Mouse (Mus musculus) CH12.LX (cell line): ENCODE measurements around the gene Srebf2. TPM values are rescaled to one million over a fixed set of nuclear protein-coding genes. Genes with fewer than 3 reads are reported as not detected.

Experiments
- DNase-seq: peaks from one replicate; pipeline ENCODE4 v3.0.0-alpha.2; 2013; ENCODE audit errors: extremely low read depth
- H3K27ac ChIP-seq: 2 replicates; pipeline ENCODE4 v1.5.1; 2012; ENCODE audit warnings: low read depth, mild to moderate bottlenecking, control low read depth, moderate library complexity; ENCODE audit not compliant: insufficient read depth
- H3K27me3 ChIP-seq: replicated peaks from 2 replicates; pipeline ENCODE3; 2012; ENCODE audit warnings: inconsistent platforms
- H3K36me3 ChIP-seq, 2 experiments: replicated peaks in 1 of 2; 2 replicates each; pipeline versions ENCODE3 to v1.6.1; 2012; ENCODE audit warnings: inconsistent platforms in 1 of 2, low read length in 1 of 2, mild to moderate bottlenecking in 1 of 2, mixed read lengths in 1 of 2, moderate library complexity in 1 of 2; ENCODE audit not compliant: control insufficient read depth in 1 of 2, insufficient read depth in 1 of 2
- H3K4me1 ChIP-seq, 2 experiments: 2 replicates each; pipeline ENCODE4 v1.6.1; 2012; ENCODE audit warnings: inconsistent platforms in 1 of 2, moderate library complexity in 1 of 2; ENCODE audit not compliant: insufficient read depth in 2 of 2, control insufficient read depth in 1 of 2
- H3K4me2 ChIP-seq: 2 replicates; pipeline ENCODE4 v1.6.1; 2012; ENCODE audit warnings: low read depth, mild to moderate bottlenecking, control low read depth; ENCODE audit not compliant: poor library complexity, insufficient read depth, severe bottlenecking
- H3K4me3 ChIP-seq, 3 experiments: fragments of 150-350 bp in 1 of 3; sonication (generic) in 1 of 3; replicated peaks in 1 of 3; 2 replicates each; pipeline versions ENCODE3 to v1.5.1; 2011 to 2012; ENCODE audit warnings: low read depth in 2 of 3, low read length in 2 of 3, mild to moderate bottlenecking in 2 of 3, moderate library complexity in 2 of 3, control low read depth in 1 of 3, improper control_type of control experiment in 1 of 3, inconsistent platforms in 1 of 3, mixed read lengths in 1 of 3; ENCODE audit not compliant: poor library complexity in 1 of 3
- H3K79me2 ChIP-seq: replicated peaks from 2 replicates; pipeline ENCODE4 v1.6.1; 2012; ENCODE audit warnings: mild to moderate bottlenecking, moderate library complexity; ENCODE audit not compliant: control insufficient read depth, poor library complexity, insufficient read depth, severe bottlenecking; ENCODE audit errors: extremely low read depth
- H3K9ac ChIP-seq: 2 replicates; pipeline ENCODE4 v1.6.1; 2012; ENCODE audit warnings: low read depth, mild to moderate bottlenecking, control low read depth, moderate library complexity; ENCODE audit not compliant: insufficient read depth
- H3K9me3 ChIP-seq: replicated peaks from 2 replicates; pipeline ENCODE3; 2012; ENCODE audit warnings: low read length, inconsistent platforms, mixed read lengths
- BHLHE40 ChIP-seq: IDR thresholded peaks from 2 replicates; pipeline ENCODE4 v1.6.1; 2011; ENCODE audit warnings: mild to moderate bottlenecking, low read depth, low read length, improper control_type of control experiment
- CHD1 ChIP-seq: IDR thresholded peaks from 2 replicates; pipeline ENCODE4 v1.6.1; 2012; ENCODE audit warnings: low read depth, low read length, improper control_type of control experiment, inconsistent platforms
- ELF1 ChIP-seq: IDR thresholded peaks from 2 replicates; pipeline ENCODE4 v1.6.1; 2014; ENCODE audit warnings: low read depth, mild to moderate bottlenecking, inconsistent platforms, low read length, improper control_type of control experiment
- EP300 ChIP-seq: IDR thresholded peaks from 2 replicates; pipeline ENCODE4 v1.6.1; 2011; ENCODE audit warnings: low read length, improper control_type of control experiment
- ETS1 ChIP-seq: conservative IDR thresholded peaks from 2 replicates; pipeline ENCODE4 v1.6.1; 2012; ENCODE audit warnings: low read depth, mild to moderate bottlenecking, inconsistent platforms, low read length, improper control_type of control experiment, moderate library complexity
- HCFC1 ChIP-seq: IDR thresholded peaks from 2 replicates; pipeline ENCODE4 v1.6.1; 2012; ENCODE audit warnings: low read depth, mild to moderate bottlenecking, inconsistent platforms, low read length, improper control_type of control experiment
- JUN ChIP-seq: IDR thresholded peaks from 2 replicates; pipeline ENCODE4 v1.6.1; 2011; ENCODE audit warnings: low read depth, mild to moderate bottlenecking, low read length, improper control_type of control experiment, moderate library complexity; ENCODE audit not compliant: insufficient read depth
- JUND ChIP-seq: conservative IDR thresholded peaks from 2 replicates; pipeline ENCODE4 v1.6.1; 2011; ENCODE audit warnings: low read depth, low read length, improper control_type of control experiment
- KAT2A ChIP-seq: IDR thresholded peaks from 2 replicates; pipeline ENCODE4 v1.6.1; 2012; ENCODE audit warnings: low read length, improper control_type of control experiment, inconsistent platforms; ENCODE audit not compliant: insufficient replicate concordance
- MAFK ChIP-seq: IDR thresholded peaks from 2 replicates; pipeline ENCODE4 v1.6.1; 2011; ENCODE audit warnings: low read length, improper control_type of control experiment; ENCODE audit not compliant: insufficient replicate concordance
- MAX ChIP-seq: IDR thresholded peaks from 2 replicates; pipeline ENCODE4 v1.6.1; 2011; ENCODE audit warnings: low read length, improper control_type of control experiment
- MXI1 ChIP-seq: IDR thresholded peaks from 2 replicates; pipeline ENCODE4 v1.6.1; 2011; ENCODE audit warnings: mild to moderate bottlenecking, low read depth, low read length, improper control_type of control experiment
- MYC ChIP-seq: IDR thresholded peaks from 2 replicates; pipeline ENCODE4 v1.6.1; 2011; ENCODE audit warnings: low read depth, mild to moderate bottlenecking, improper control_type of control experiment, low read length
- NRF1 ChIP-seq: IDR thresholded peaks from 2 replicates; pipeline ENCODE4 v1.6.1; 2014; ENCODE audit warnings: low read depth, mild to moderate bottlenecking, inconsistent platforms, low read length, improper control_type of control experiment, moderate library complexity
- PAX5 ChIP-seq: IDR thresholded peaks from 2 replicates; pipeline ENCODE4 v1.6.1; 2012; ENCODE audit warnings: low read length, inconsistent platforms, mixed read lengths
- POLR2AphosphoS2 ChIP-seq: IDR thresholded peaks from 2 replicates; pipeline ENCODE4 v1.6.1; 2011; ENCODE audit warnings: low read depth, low read length, improper control_type of control experiment
- SIN3A ChIP-seq: IDR thresholded peaks from 2 replicates; pipeline ENCODE4 v1.6.1; 2012; ENCODE audit warnings: low read length, improper control_type of control experiment, inconsistent platforms
- SMC3 ChIP-seq: IDR thresholded peaks from 2 replicates; pipeline ENCODE4 v1.6.1; 2011; ENCODE audit warnings: low read depth, low read length, improper control_type of control experiment
- USF2 ChIP-seq: conservative IDR thresholded peaks from 2 replicates; pipeline ENCODE4 v1.6.1; 2011; ENCODE audit warnings: low read depth, low read length, improper control_type of control experiment
- ZKSCAN1 ChIP-seq: IDR thresholded peaks from 2 replicates; pipeline ENCODE4 v1.6.1; 2012; ENCODE audit warnings: low read depth, inconsistent platforms, low read length, improper control_type of control experiment, borderline replicate concordance
- ZMIZ1 ChIP-seq: IDR thresholded peaks from 2 replicates; pipeline ENCODE4 v1.6.1; 2012; ENCODE audit warnings: low read depth, mild to moderate bottlenecking, inconsistent platforms, low read length, improper control_type of control experiment
- dilution Hi-C: fragments of 300-500 bp; cut with MboI; formaldehyde crosslinking; loops from 2 replicates; pipeline ENCODE4 v1.14.3; 2020; ENCODE audit warnings: low sequenced_read_pairs; ENCODE audit not compliant: extremely low pct_unique_long_range_greater_than_20kb, extremely low pct_ligation_motif_present
- in situ Hi-C: fragments of 300-500 bp; cut with MboI; formaldehyde crosslinking; loops from 3 replicates; pipeline ENCODE4 v1.14.3; 2019; ENCODE audit warnings: low sequenced_read_pairs, low pct_ligation_motif_present, low pct_unique_long_range_greater_than_20kb, mixed read lengths
- polyA plus RNA-seq: library from polyadenylated mRNA; unstranded; fragments of >175 nt; gene quantifications from 2 replicates; pipeline ENCODE4 v1.2.1, GENCODE M21; 2012; ENCODE audit warnings: low read depth; ENCODE audit not compliant: insufficient read length
- total RNA-seq, 2 experiments: library from RNA; depleted of rRNA; stranded (reverse); fragments of 300-350 nt in 1 of 2; fragments of >200 nt in 1 of 2; gene quantifications; 2 replicates each; pipeline ENCODE4 v1.2.3; 2012 to 2014

Gene Srebf2
- total and polyA plus RNA-seq, 3 experiments = 94.3 to 253 (median 159) TPM

- TF ChIP-seq NRF1 = no peak
- TF ChIP-seq MAX = no peak
- TF ChIP-seq ELF1 = no peak
- TF ChIP-seq HCFC1 = no peak
- 0 out of 2 replicates have a peak, but pooled peaks have one; percentile 37 for TF ChIP-seq MYC
- TF ChIP-seq ETS1 = peak; percentile 52
- TF ChIP-seq USF2 = no peak
- TF ChIP-seq, all 38 proteins: peak for 11
These were observed 1.5 kb downstream of the Srebf2 start (continued) for GRCm38 (mm10) chr15:82148510-82148911.

GRCm38 (mm10) chr15:82150042-82150441 lies 3.1 kb downstream of the Srebf2 start:
- peak overlapping the region; percentile 93; the same call in 1 of the 2 replicates for H3K4me2 ChIP-seq
- H3K36me3 ChIP-seq = peaks cover 0 to 35% of the 10 kb centered on the region in 2 experiments
- no peak overlapping the region for H3K27ac ChIP-seq
- peaks cover 76% of the 10 kb centered on the region for H3K79me2 ChIP-seq
- TF ChIP-seq CHD1 (peak; percentile 79; the same call in 1 of the 2 replicates), BHLHE40 (no peak)
- H3K9me3 ChIP-seq = no peaks in the 10 kb centered on the region
- in situ Hi-C loops = no loop called here
- dilution Hi-C loops = no loop called here
- no peak overlapping the region for H3K9ac ChIP-seq
- H3K4me1 ChIP-seq = peaks cover 14 to 68% of the 10 kb centered on the region in 2 experiments
- H3K27me3 ChIP-seq = no peaks in the 10 kb centered on the region
- no peak for DNase-seq
- peak overlapping the region in 1 of 3 experiments; percentile 7 for H3K4me3 ChIP-seq

GRCm38 (mm10) chr15:82151176-82151575 lies 4.2 kb downstream of the Srebf2 start:
- TF ChIP-seq PAX5 = no peak
- peak; percentile 63 for TF ChIP-seq EP300
- TF ChIP-seq KAT2A = no peak
- peak; percentile 97 for TF ChIP-seq ZKSCAN1
- no peak for TF ChIP-seq POLR2AphosphoS2
- peak; percentile 68 for TF ChIP-seq JUN
- no peak for TF ChIP-seq MAFK
- TF ChIP-seq MXI1 = peak; percentile 57; the same call in 1 of the 2 replicates
- no peak; the same call in 1 of the 2 replicates for TF ChIP-seq SIN3A
- peak; percentile 53; the same call in 1 of the 2 replicates for TF ChIP-seq ETS1
- TF ChIP-seq ZMIZ1 = no peak
- TF ChIP-seq JUND = peak; percentile 70; the same call in 1 of the 2 replicates
- TF ChIP-seq SMC3 = no peak
- H3K9me3 ChIP-seq = no peaks in the 10 kb centered on the region
- dilution Hi-C loops = no loop called here
- H3K79me2 ChIP-seq = peaks cover 87% of the 10 kb centered on the region
- in situ Hi-C loops = no loop called here
- H3K27me3 ChIP-seq = no peaks in the 10 kb centered on the region
- H3K27ac ChIP-seq = peak overlapping the region; percentile 71; the same call in 1 of the 2 replicates
- DNase-seq = no peak
- peaks cover 16 to 69% of the 10 kb centered on the region in 2 experiments for H3K4me1 ChIP-seq
- H3K4me3 ChIP-seq = no peak overlapping the region
- H3K36me3 ChIP-seq = peaks cover 0 to 39% of the 10 kb centered on the region in 2 experiments
- peak overlapping the region; percentile 69 for H3K4me2 ChIP-seq
- H3K9ac ChIP-seq = peak overlapping the region; percentile 29; the same call in 1 of the 2 replicates
